Mouse (Mus musculus): ENCODE measurements around the gene Ces1e. TPM values are rescaled to one million over a fixed set of nuclear protein-coding genes. Genes with fewer than 3 reads are reported as not detected.

The Ces1e gene
- total and polyA plus RNA-seq, 2 experiments: 82.7 to 135 TPM

DNA sequence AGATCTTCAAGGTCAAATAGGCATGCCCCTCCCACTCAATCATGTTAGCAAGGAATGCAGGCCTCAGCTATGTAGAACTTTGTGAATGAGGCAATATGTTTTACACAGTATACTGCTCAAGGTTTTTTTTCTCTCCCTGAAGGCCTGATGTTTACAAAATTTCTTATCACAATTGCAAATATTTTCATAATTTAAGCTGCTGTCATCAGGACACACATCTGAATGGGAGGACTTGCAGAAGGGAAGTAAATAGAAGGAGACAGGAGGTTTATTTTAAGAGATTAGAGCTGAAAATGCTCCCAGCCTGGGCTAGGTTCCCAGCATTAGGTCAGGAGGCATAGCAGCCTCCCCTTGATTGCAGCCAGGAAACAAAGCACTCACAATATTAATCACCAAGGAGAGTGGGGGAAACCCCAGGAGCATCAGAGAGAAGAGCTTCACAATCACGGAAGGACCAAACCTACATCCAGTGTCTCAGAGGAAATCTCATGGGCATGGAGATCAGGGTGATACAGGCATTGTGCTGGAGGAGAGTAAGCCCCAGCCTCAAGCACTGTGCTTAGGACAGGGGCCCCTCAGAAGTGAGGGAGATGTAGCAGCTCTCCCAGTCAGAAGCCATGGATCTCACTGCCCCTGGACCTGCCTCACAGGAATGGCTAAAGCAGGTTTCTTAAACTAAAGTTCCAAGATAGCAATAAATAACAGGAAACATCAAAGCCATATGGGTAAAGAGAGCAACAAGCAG, 57.4 kb downstream of the Ces1e start:
- peaks cover 3% of the 10 kb centered on the region; the same call in 1 of the 2 replicates for H3K4me1 ChIP-seq (ENCODE audit: control insufficient read depth, insufficient read depth, low read length)
- H3K9ac ChIP-seq (ENCODE audit: low read depth, low read length): no peak overlapping the region
- no peaks in the 10 kb centered on the region for H3K27me3 ChIP-seq (ENCODE audit: control insufficient read depth, insufficient read depth, low read length)
- H3K36me3 ChIP-seq (ENCODE audit: control insufficient read depth, insufficient read depth, low read length): peaks cover 90% of the 10 kb centered on the region
- TF ChIP-seq POLR2A (IDR thresholded peaks at IDR 0.05; ENCODE audit: extremely low read depth, insufficient read depth, low read length) (no peak), CTCF (IDR thresholded peaks at IDR 0.05; ENCODE audit: low read depth, low read length) (no peak)
- H3K4me3 ChIP-seq (ENCODE audit: insufficient read depth, low read depth, low read length): no peak overlapping the region
- peak overlapping the region; percentile 12; the same call in 1 of the 2 replicates for H3K27ac ChIP-seq (replicated peaks; ENCODE audit: insufficient read depth, low read depth, low read length)
- no peaks in the 10 kb centered on the region for H3K79me2 ChIP-seq (ENCODE audit: control insufficient read depth, insufficient read depth, low read length)
- DNase-seq (ENCODE audit: extremely low read depth, low read depth, low spot score): peak; percentile 44
- WGBS: 44% methylated on average over 1 of the region's 1 CpGs

- WGBS: 19% methylated on average over 1 of the region's 1 CpGs
- no peak for TF ChIP-seq CTCF (IDR thresholded peaks at IDR 0.05; ENCODE audit: low read depth, low read length)
- TF ChIP-seq POLR2A (IDR thresholded peaks at IDR 0.05; ENCODE audit: extremely low read depth, insufficient read depth, low read length): no peak
- H3K9ac ChIP-seq (ENCODE audit: low read depth, low read length): no peak overlapping the region
- DNase-seq (ENCODE audit: extremely low read depth, low read depth, low spot score): peak; percentile 99
- peaks cover 29% of the 10 kb centered on the region for H3K36me3 ChIP-seq (ENCODE audit: control insufficient read depth, insufficient read depth, low read length)
- H3K4me1 ChIP-seq (ENCODE audit: control insufficient read depth, insufficient read depth, low read length): peaks cover 9% of the 10 kb centered on the region
- no peak overlapping the region for H3K4me3 ChIP-seq (ENCODE audit: insufficient read depth, low read depth, low read length)
- H3K27me3 ChIP-seq (ENCODE audit: control insufficient read depth, insufficient read depth, low read length): no peaks in the 10 kb centered on the region
- H3K27ac ChIP-seq (replicated peaks; ENCODE audit: insufficient read depth, low read depth, low read length): peak overlapping the region; percentile 35
- no peaks in the 10 kb centered on the region for H3K79me2 ChIP-seq (ENCODE audit: control insufficient read depth, insufficient read depth, low read length)
Measured at GRCm38 (mm10) chr8:93163363-93163762, 66.1 kb downstream of the Ces1e start.

DNA sequence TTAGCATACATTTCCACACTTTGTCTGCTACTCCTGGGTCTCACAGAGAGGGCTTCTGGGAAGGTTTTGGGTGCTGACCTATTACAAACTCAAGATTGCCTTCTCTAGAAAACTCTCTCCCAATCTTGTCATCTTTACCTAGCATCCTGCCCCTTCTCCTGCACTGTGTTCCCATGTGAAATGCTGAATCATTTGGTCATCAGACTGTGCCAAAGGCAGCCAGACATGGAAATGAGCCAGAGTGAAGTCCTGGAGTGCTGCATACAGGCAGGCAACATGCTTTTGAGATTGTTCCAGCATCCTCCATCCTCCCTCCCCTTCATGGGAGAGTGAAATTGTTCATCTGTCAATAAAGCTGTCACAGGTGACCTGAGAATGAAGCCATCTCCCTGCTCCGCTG, 78.0 kb downstream of the Ces1e start:
- WGBS: 20% methylated on average over 1 of the region's 1 CpGs
- no peak overlapping the region for H3K27ac ChIP-seq (replicated peaks; ENCODE audit: insufficient read depth, low read depth, low read length)
- peak; percentile 91 for DNase-seq (ENCODE audit: extremely low read depth, low read depth, low spot score)
- no peak overlapping the region for H3K4me3 ChIP-seq (ENCODE audit: insufficient read depth, low read depth, low read length)
- no peaks in the 10 kb centered on the region for H3K36me3 ChIP-seq (ENCODE audit: control insufficient read depth, insufficient read depth, low read length)
- no peak overlapping the region for H3K9ac ChIP-seq (ENCODE audit: low read depth, low read length)
- H3K27me3 ChIP-seq (ENCODE audit: control insufficient read depth, insufficient read depth, low read length): no peaks in the 10 kb centered on the region
- H3K4me1 ChIP-seq (ENCODE audit: control insufficient read depth, insufficient read depth, low read length): peaks cover 17% of the 10 kb centered on the region
- TF ChIP-seq POLR2A (IDR thresholded peaks at IDR 0.05; ENCODE audit: extremely low read depth, insufficient read depth, low read length) (no peak), CTCF (IDR thresholded peaks at IDR 0.05; ENCODE audit: low read depth, low read length) (no peak)
- no peaks in the 10 kb centered on the region for H3K79me2 ChIP-seq (ENCODE audit: control insufficient read depth, insufficient read depth, low read length)

Other genes with a start within 250 kb of the Ces1e start
- gene Ces1a, start 181.4 kb downstream of the Ces1e start, total RNA-seq (2014; rRNA removed): 0.28 TPM in 1 of 2 replicates, not detected in the other
- 0.09 and 0.20 TPM in 2 replicates for gene Ces1a, start 181.4 kb downstream of the Ces1e start, polyA plus RNA-seq (2012; rRNA removed)
- 51.9 and 54.4 TPM in 2 replicates for gene Ces1b, start 149.6 kb downstream of the Ces1e start, total RNA-seq (2014; rRNA removed)
- gene Ces1b, start 149.6 kb downstream of the Ces1e start, polyA plus RNA-seq (2012; rRNA removed): 62.2 and 86.9 TPM in 2 replicates
- gene Ces1c, start 98.3 kb downstream of the Ces1e start, total RNA-seq (2014; rRNA removed): 4,024 and 4,244 TPM in 2 replicates
- 2,214 and 2,228 TPM in 2 replicates for gene Ces1c, start 98.3 kb downstream of the Ces1e start, polyA plus RNA-seq (2012; rRNA removed)
- gene Ces1d, start 31.8 kb downstream of the Ces1e start, total RNA-seq (2014; rRNA removed): 1,635 and 2,448 TPM in 2 replicates
- 539 and 606 TPM in 2 replicates for gene Ces1d, start 31.8 kb downstream of the Ces1e start, polyA plus RNA-seq (2012; rRNA removed)
- gene Ces1f, start 50.1 kb upstream of the Ces1e start, total RNA-seq (2014; rRNA removed): 493 and 530 TPM in 2 replicates
- 222 and 270 TPM in 2 replicates for gene Ces1f, start 50.1 kb upstream of the Ces1e start, polyA plus RNA-seq (2012; rRNA removed)
- 147 and 240 TPM in 2 replicates for gene Ces1g, start 107.7 kb upstream of the Ces1e start, total RNA-seq (2014; rRNA removed)
- 90.3 and 127 TPM in 2 replicates for gene Ces1g, start 107.7 kb upstream of the Ces1e start, polyA plus RNA-seq (2012; rRNA removed)
- gene Ces1h, start 150.1 kb upstream of the Ces1e start, total RNA-seq (2014; rRNA removed): not detected in 2 replicates
- gene Ces1h, start 150.1 kb upstream of the Ces1e start, polyA plus RNA-seq (2012; rRNA removed): not detected in 2 replicates